Mouse (Mus musculus) CH12.LX (cell line): ENCODE measurements around the gene Rassf5.

Experiments
- BHLHE40 ChIP-seq: IDR thresholded peaks from 2 replicates; pipeline ENCODE4 v1.6.1; 2011; ENCODE audit warnings: mild to moderate bottlenecking, low read depth, low read length, improper control_type of control experiment
- CTCF ChIP-seq, 2 experiments: IDR thresholded peaks in 1 of 2; conservative IDR thresholded peaks in 1 of 2; 2 replicates each; pipeline ENCODE4 v1.5.1; 2011 to 2012; ENCODE audit warnings: low read depth in 2 of 2, low read length in 2 of 2, improper control_type of control experiment in 1 of 2, inconsistent platforms in 1 of 2, mild to moderate bottlenecking in 1 of 2, moderate library complexity in 1 of 2
- NRF1 ChIP-seq: IDR thresholded peaks from 2 replicates; pipeline ENCODE4 v1.6.1; 2014; ENCODE audit warnings: low read depth, mild to moderate bottlenecking, inconsistent platforms, low read length, improper control_type of control experiment, moderate library complexity
- RAD21 ChIP-seq: IDR thresholded peaks from 2 replicates; pipeline ENCODE4 v1.6.1; 2011; ENCODE audit warnings: low read depth, mild to moderate bottlenecking, low read length, improper control_type of control experiment, moderate library complexity
- ZNF384 ChIP-seq: IDR thresholded peaks from 2 replicates; pipeline ENCODE4 v1.6.1; 2012; ENCODE audit warnings: low read depth, low read length, improper control_type of control experiment, inconsistent platforms

- no peak for TF ChIP-seq BHLHE40
- no peak for TF ChIP-seq CTCF (conservative IDR thresholded peaks at IDR 0.05 in 1 of 2, IDR thresholded peaks at IDR 0.05 in 1 of 2; ENCODE audit: low read depth in 2 of 2, low read length in 2 of 2)
- no peak for TF ChIP-seq RAD21
- TF ChIP-seq NRF1: no peak
- no peak for TF ChIP-seq ZNF384
These were observed 70.7 kb downstream of the Rassf5 start for GRCm38 (mm10) chr1:131174299-131174861.
